Comparison of ENCODE assay signal across 8 mouse cellular contexts in genomic region chr7:126791851-126792720, GRCm38 (mm10). TPM values are rescaled to one million over a fixed set of nuclear protein-coding genes. Genes with fewer than 3 reads are reported as not detected.
A peak's percentile ranks its signal among the peaks of the same experiment; 100 is the strongest.
DNase-seq lines count a peak whose midpoint lies in the region; ATAC-seq lines count a peak whose summit lies in the region.

Gene Ppp4c (minus strand): TSS chr7:126792496.

- WGBS in hindbrain, embryonic 13.5 days: under 1% methylated on average over 75 of the region's 83 CpGs

- peak within 1 kb of the TSS; percentile 82 for H3K4me3 ChIP-seq in hindbrain, embryonic 13.5 days

- peak within 1 kb of the TSS; percentile 94 for H3K27ac ChIP-seq in hindbrain, embryonic 13.5 days

- ATAC-seq in hindbrain, embryonic 13.5 days (ENCODE audit: low FRiP score): peak; percentile 91

- peak within 1 kb of the TSS; percentile 95 for H3K9ac ChIP-seq in hindbrain, embryonic 13.5 days

- H3K36me3 ChIP-seq in hindbrain, embryonic 13.5 days: peaks cover 58% of the 10 kb centered on the region

- peak; percentile 97 for DNase-seq in NIH3T3 (ENCODE audit: low read depth)
- peak; percentile 98 to 99 for DNase-seq in cerebellum, postnatal 10 days
- peak; percentile 93 to 96 for DNase-seq in frontal cortex, postnatal 14 days (ENCODE audit: low spot score in 2 of 2)
- DNase-seq in layer of hippocampus, postnatal 25 days (ENCODE audit: extremely low spot score in 1 of 2, low spot score in 1 of 2): peak; percentile 90 to 92
- peak; percentile 98 for DNase-seq in lung, postnatal 25 days (ENCODE audit: low spot score)
- DNase-seq in retina, embryonic 14.5 days (ENCODE audit: low spot score): peak; percentile 98
- DNase-seq in thymus, postnatal 4 days: peak; percentile 98

- no peaks in the 10 kb centered on the region for H3K27me3 ChIP-seq in hindbrain, embryonic 13.5 days

- peaks cover 42% of the 10 kb centered on the region for H3K4me1 ChIP-seq in hindbrain, embryonic 13.5 days (replicated peaks)

- H3K9me3 ChIP-seq in hindbrain, embryonic 13.5 days: no peaks in the 10 kb centered on the region

- peak within 1 kb of the TSS; percentile 88 for H3K4me2 ChIP-seq in hindbrain, embryonic 13.5 days

RNA-seq across cellular contexts. Expression of gene Ppp4c, which starts in this region (rescaled TPM):
- 196 and 214 TPM in 2 replicates for polyA plus RNA-seq in hindbrain, embryonic 13.5 days (2015; fragmentation: Nextera tagmentation; extraction: Ambion mirVana)
- total RNA-seq in layer of hippocampus, postnatal 25 days (2021): 10 to 100 TPM; 53.3 to 55.0 TPM

Comparison
In these comparisons a context has a peak if more than half of its experiments do, and no peak if none do; other contexts are left out.
1. Peak in every context shown above with its lines: DNase-seq, ATAC-seq, H3K4me3 ChIP-seq and H3K27ac ChIP-seq.